Mouse (Mus musculus) bone marrow macrophage, adult 2 months (primary cell): ENCODE results near the gene Acaa1a.

Experiments used
- CTCF ChIP-seq: IDR thresholded peaks from 2 replicates; pipeline ENCODE4 v1.5.1; 2012; ENCODE audit warnings: low read depth, mild to moderate bottlenecking, low read length, moderate library complexity
- POLR2A ChIP-seq: IDR thresholded peaks from 2 replicates; pipeline ENCODE4 v1.6.1; 2012; ENCODE audit warnings: mild to moderate bottlenecking, low read depth, low read length, borderline replicate concordance

DNA sequence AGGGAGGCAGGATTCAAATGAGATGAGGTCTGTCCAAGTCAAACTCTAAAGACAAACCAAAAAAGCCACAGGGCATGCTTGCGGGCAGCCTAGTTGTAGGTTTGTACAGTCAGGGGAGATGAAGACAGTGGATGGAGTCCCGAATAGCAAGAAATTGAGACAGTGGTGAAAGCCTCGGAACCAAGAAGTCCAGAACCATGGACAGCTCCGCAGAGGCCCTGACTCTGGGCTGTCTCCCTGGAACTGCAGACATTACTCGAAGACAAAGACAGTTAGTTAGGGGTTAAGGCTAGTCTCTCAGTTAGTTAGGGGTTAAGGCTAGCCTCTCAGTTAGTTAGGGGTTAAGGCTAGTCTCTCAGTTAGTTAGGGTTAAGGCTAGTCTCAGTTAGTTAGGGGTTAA lies 49.5 kb downstream of the Acaa1a start:
- TF ChIP-seq CTCF (no peak), POLR2A (no peak)
